Mouse (Mus musculus) heart, embryonic 10.5 days (tissue): ENCODE results near the gene Ulk3. TPM values are rescaled to one million over a fixed set of nuclear protein-coding genes. Genes with fewer than 3 reads are reported as not detected.

Experiments used
- DNase-seq: peaks from one replicate; pipeline ENCODE4 v3.0.0-alpha.2; 2017; ENCODE audit warnings: low spot score
- H3K27ac ChIP-seq: fragments of 300-500 bp; sonication (generic); 2 replicates; pipeline ENCODE4 v1.5.1; 2016; ENCODE audit warnings: mild to moderate bottlenecking
- H3K27me3 ChIP-seq: fragments of 300-500 bp; sonication (generic); 2 replicates; pipeline ENCODE4 v1.6.1; 2016; ENCODE audit warnings: mild to moderate bottlenecking; ENCODE audit not compliant: poor library complexity, insufficient read depth, severe bottlenecking
- H3K36me3 ChIP-seq: fragments of 300-500 bp; sonication (generic); 2 replicates; pipeline ENCODE4 v1.6.1; 2016; ENCODE audit warnings: mild to moderate bottlenecking, moderate library complexity
- H3K4me1 ChIP-seq: fragments of 300-500 bp; sonication (generic); 2 replicates; pipeline ENCODE4 v1.6.1; 2016; ENCODE audit warnings: mild to moderate bottlenecking
- H3K4me3 ChIP-seq: fragments of 300-500 bp; sonication (generic); 2 replicates; pipeline ENCODE4 v1.5.1; 2016; ENCODE audit warnings: mild to moderate bottlenecking, moderate library complexity
- H3K9me3 ChIP-seq: fragments of 300-500 bp; sonication (generic); 2 replicates; pipeline ENCODE4 v1.6.1; 2016; ENCODE audit warnings: mild to moderate bottlenecking, moderate library complexity
- WGBS: fragments of 180-500 bp; shearing (Covaris S2); methylation state at CpG from one replicate; pipeline ENCODE4 v1.1.7; 2016; 5-methylcytosine and 5-hydroxymethylcytosine counted together
- polyA plus RNA-seq: library from polyadenylated mRNA; unstranded; fragments of >200 nt; fragmentation: Nextera tagmentation; extraction: Ambion mirVana; gene quantifications from 2 replicates; pipeline ENCODE4 v1.2.1, GENCODE M21; 2016

Gene Ulk3
- polyA plus RNA-seq, 1 experiment from 2014 or later = 17.4 TPM

- H3K4me1 ChIP-seq = peaks cover 26% of the 10 kb centered on the region
- H3K4me3 ChIP-seq = peak within 1 kb of the TSS; percentile 27
- peak; percentile 84 for DNase-seq
- H3K27ac ChIP-seq = no peak within 1 kb of the TSS; the same call in 1 of the 2 replicates
- 6% methylated on average over 24 of the region's 24 CpGs for WGBS
- no peaks in the 10 kb centered on the region for H3K9me3 ChIP-seq
- peaks cover 51% of the 10 kb centered on the region for H3K27me3 ChIP-seq
- H3K36me3 ChIP-seq = no peaks in the 10 kb centered on the region
Observed at GRCm38 (mm10) chr9:57606139-57606851, 17.0 kb downstream of the Ulk3 start, which contains the start of gene Cplx3. Gene Cplx3 (minus strand): TSS chr9:57606281.

GRCm38 (mm10) chr9:57609803-57610202, 20.6 kb downstream of the Ulk3 start:
- H3K27ac ChIP-seq = no peak overlapping the region
- H3K4me1 ChIP-seq = peaks cover 13% of the 10 kb centered on the region
- H3K9me3 ChIP-seq = no peaks in the 10 kb centered on the region
- H3K4me3 ChIP-seq = no peak overlapping the region
- 53% methylated on average over 3 of the region's 3 CpGs for WGBS
- H3K27me3 ChIP-seq = peaks cover 64% of the 10 kb centered on the region
- H3K36me3 ChIP-seq = no peaks in the 10 kb centered on the region
- no peak for DNase-seq

DNA sequence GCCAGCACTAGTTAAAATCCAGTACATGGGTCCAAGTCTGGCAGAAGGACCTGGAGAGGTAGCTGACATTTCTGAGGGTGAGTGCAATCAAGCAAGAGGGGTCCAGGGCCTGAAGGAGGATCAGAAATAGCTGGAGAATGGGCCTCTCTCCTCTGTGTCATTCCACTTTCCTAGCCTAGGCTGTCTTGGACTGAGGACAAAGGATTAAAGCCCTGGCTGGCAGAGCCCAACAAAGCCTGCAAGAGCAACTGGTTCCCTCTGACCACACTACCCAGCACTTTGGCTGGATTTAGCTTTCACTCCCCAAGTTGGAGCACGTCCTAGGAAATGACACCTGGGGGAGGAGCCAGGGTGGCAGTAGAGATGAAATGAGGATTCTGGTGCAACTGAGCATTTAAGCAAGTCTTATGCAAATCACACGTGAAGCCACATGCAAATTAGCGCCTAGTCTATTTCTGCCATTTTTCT, 21.1 kb downstream of the Ulk3 start:
- WGBS = 49% methylated on average over 3 of the region's 3 CpGs
- Histone ChIP-seq H3K4me3 (no peak overlapping the region), H3K27me3 (peaks cover 62% of the 10 kb centered on the region), H3K4me1 (peaks cover 13% of the 10 kb centered on the region), H3K36me3 (no peaks in the 10 kb centered on the region), H3K27ac (no peak overlapping the region), H3K9me3 (no peaks in the 10 kb centered on the region)
- no peak for DNase-seq

GRCm38 (mm10) chr9:57612587-57612986, 23.3 kb downstream of the Ulk3 start:
- Histone ChIP-seq H3K27me3 (peaks cover 43% of the 10 kb centered on the region), H3K4me3 (no peak overlapping the region), H3K4me1 (peaks cover 4% of the 10 kb centered on the region; the same call in 1 of the 2 replicates), H3K27ac (no peak overlapping the region), H3K9me3 (no peaks in the 10 kb centered on the region), H3K36me3 (no peaks in the 10 kb centered on the region)
- WGBS = 70% methylated on average over 7 of the region's 7 CpGs
- no peak for DNase-seq

GRCm38 (mm10) chr9:57613975-57614374, 24.7 kb downstream of the Ulk3 start:
- Histone ChIP-seq H3K4me1 (peaks cover 4% of the 10 kb centered on the region; the same call in 1 of the 2 replicates), H3K36me3 (no peaks in the 10 kb centered on the region), H3K27me3 (peaks cover 31% of the 10 kb centered on the region), H3K4me3 (no peak overlapping the region), H3K9me3 (no peaks in the 10 kb centered on the region), H3K27ac (no peak overlapping the region)
- WGBS = 76% methylated on average over 7 of the region's 7 CpGs
- no peak for DNase-seq

DNA sequence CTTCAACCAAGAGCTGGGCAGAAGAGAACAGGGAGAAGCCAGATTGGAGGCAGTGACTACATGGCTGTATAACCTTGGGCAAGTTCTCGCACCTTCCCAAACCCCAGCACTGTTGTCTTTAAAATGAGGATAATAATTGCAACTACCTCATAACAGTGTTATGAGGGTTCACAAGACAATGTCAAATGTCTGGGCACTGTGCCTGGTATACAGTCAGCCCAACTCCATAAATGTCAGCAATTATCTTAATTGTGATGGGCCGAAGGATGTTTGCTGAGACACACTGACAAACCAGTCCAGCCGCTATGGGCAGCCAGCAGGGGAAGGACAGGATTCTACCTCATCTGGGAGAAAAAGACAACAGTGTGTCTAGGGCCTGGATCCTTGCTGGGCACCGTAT, 25.5 kb downstream of the Ulk3 start:
- 82% methylated on average over 4 of the region's 4 CpGs for WGBS
- Histone ChIP-seq H3K27me3 (peaks cover 30% of the 10 kb centered on the region), H3K36me3 (no peaks in the 10 kb centered on the region), H3K9me3 (no peaks in the 10 kb centered on the region), H3K27ac (no peak overlapping the region), H3K4me1 (peaks cover 4% of the 10 kb centered on the region; the same call in 1 of the 2 replicates), H3K4me3 (no peak overlapping the region)
- DNase-seq = no peak

GRCm38 (mm10) chr9:57617556-57618169, 28.4 kb downstream of the Ulk3 start:
- WGBS = 68% methylated on average over 8 of the region's 8 CpGs
- Histone ChIP-seq H3K27me3 (0 out of 2 replicates have a peak, but pooled peaks cover 12% of the 10 kb centered on the region), H3K9me3 (no peaks in the 10 kb centered on the region), H3K36me3 (no peaks in the 10 kb centered on the region), H3K4me3 (no peak overlapping the region), H3K27ac (no peak overlapping the region), H3K4me1 (0 out of 2 replicates have a peak, but pooled peaks cover 3% of the 10 kb centered on the region)
- DNase-seq = no peak

DNA sequence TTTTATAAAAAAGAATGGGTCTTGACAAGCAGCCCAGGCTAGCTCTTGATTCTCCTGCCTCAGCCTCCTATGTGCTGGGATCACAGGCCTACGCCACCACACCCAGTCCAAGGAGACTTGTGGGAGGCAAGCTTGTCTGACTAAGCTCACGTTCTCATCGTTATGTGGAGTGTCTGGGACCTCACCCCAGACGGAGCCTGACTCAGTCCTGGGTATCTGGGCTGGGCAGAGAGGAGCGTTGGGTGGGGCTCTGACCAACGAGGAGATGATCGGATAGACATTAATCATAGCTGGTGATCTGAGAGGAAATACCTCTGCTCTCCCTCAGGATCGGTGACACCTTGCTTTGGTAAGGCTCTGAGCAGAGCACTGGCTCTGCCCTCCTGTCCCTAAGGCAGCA, 29.6 kb downstream of the Ulk3 start:
- H3K36me3 ChIP-seq = no peaks in the 10 kb centered on the region
- DNase-seq = no peak
- no peaks in the 10 kb centered on the region for H3K9me3 ChIP-seq
- 0 out of 2 replicates have a peak, but pooled peaks cover 5% of the 10 kb centered on the region for H3K27me3 ChIP-seq
- H3K4me3 ChIP-seq = no peak overlapping the region
- 71% methylated on average over 8 of the region's 8 CpGs for WGBS
- no peak overlapping the region for H3K27ac ChIP-seq
- H3K4me1 ChIP-seq = 0 out of 2 replicates have a peak, but pooled peaks cover 3% of the 10 kb centered on the region

- H3K27ac ChIP-seq = no peak within 1 kb of the TSS
- peaks cover 16% of the 10 kb centered on the region for H3K36me3 ChIP-seq
- H3K9me3 ChIP-seq = no peaks in the 10 kb centered on the region
- H3K27me3 ChIP-seq = no peaks in the 10 kb centered on the region
- WGBS = 85% methylated on average over 5 of the region's 5 CpGs
- no peak for DNase-seq
- no peak within 1 kb of the TSS for H3K4me3 ChIP-seq
- 0 out of 2 replicates have a peak, but pooled peaks cover 3% of the 10 kb centered on the region for H3K4me1 ChIP-seq
Observed at GRCm38 (mm10) chr9:57620674-57621073, 31.4 kb downstream of the Ulk3 start, which contains the start of gene Lman1l. Gene Lman1l (minus strand): TSS chr9:57620774.

GRCm38 (mm10) chr9:57624295-57624694, 35.0 kb downstream of the Ulk3 start:
- H3K4me3 ChIP-seq = no peak overlapping the region
- H3K9me3 ChIP-seq = no peaks in the 10 kb centered on the region
- H3K36me3 ChIP-seq = peaks cover 52% of the 10 kb centered on the region
- no peak overlapping the region for H3K27ac ChIP-seq
- 0 out of 2 replicates have a peak, but pooled peaks cover 3% of the 10 kb centered on the region for H3K4me1 ChIP-seq
- WGBS = 83% methylated on average over 7 of the region's 7 CpGs
- DNase-seq = no peak
- no peaks in the 10 kb centered on the region for H3K27me3 ChIP-seq

GRCm38 (mm10) chr9:57625674-57626500, 36.6 kb downstream of the Ulk3 start:
- H3K27ac ChIP-seq = no peak overlapping the region
- no peaks in the 10 kb centered on the region for H3K27me3 ChIP-seq
- DNase-seq = no peak
- no peaks in the 10 kb centered on the region for H3K4me1 ChIP-seq
- 86% methylated on average over 15 of the region's 15 CpGs for WGBS
- peaks cover 68% of the 10 kb centered on the region for H3K36me3 ChIP-seq
- no peak overlapping the region for H3K4me3 ChIP-seq
- H3K9me3 ChIP-seq = no peaks in the 10 kb centered on the region

DNA sequence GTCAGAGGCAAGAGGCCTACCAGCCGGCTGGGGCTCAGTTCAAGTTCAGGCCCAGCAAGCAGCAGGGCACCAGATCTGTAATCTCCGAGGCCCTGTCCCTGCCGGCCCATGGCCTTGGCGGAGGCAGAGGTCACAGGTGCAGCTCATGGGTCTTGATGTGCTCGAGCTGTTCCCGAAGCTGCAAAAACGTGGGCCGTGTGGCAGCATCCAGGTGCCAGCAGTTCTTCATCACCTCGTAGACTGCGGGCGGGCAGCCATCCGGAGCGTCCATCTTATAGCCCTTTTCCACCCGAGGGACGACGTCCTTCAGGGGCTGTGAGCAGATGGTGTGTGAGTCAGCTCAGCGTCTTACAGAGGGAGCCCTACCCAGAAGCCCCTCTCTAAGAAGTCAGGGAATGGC, 37.9 kb downstream of the Ulk3 start:
- Histone ChIP-seq H3K27ac (no peak overlapping the region), H3K27me3 (no peaks in the 10 kb centered on the region), H3K4me1 (0 out of 2 replicates have a peak, but pooled peaks cover 3% of the 10 kb centered on the region), H3K36me3 (peaks cover 77% of the 10 kb centered on the region), H3K4me3 (no peak overlapping the region), H3K9me3 (no peaks in the 10 kb centered on the region)
- DNase-seq = no peak
- WGBS = 91% methylated on average over 17 of the region's 17 CpGs
